Mouse (Mus musculus): ENCODE results near the gene Slc9a3r1.

Gene Slc9a3r1

DNA sequence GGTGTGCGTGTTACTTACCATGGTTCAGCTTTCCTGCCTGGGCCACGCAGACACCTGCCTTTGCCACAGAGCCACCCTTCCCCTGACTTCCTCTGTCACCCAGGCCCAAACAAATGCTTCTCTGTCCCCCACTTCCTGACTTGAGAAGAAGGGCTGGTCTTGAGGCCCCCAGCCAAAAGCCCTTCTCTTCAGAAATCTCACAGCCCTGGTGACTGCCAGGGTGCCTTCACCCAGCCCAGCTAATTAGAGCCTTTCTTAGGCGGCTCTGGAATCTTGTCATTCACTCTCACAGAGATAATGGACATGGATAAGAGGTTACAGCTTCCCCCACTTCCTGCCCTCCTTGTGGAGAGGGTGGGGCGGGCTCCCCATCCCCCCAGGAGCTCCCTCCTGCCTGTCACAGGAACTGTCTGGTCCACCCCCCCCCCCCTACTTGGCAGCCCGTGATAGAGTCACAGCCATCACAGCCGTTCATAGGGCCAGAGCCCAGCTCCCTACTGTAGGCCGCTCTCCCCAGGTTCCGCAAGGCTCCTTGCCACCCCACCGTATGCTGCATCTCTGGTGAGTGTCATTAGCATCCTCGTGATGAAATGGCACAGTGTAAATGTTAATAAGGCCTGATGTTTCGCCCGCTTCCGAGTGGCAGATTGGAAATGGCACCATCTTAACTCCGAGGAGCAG lies 63.8 kb downstream of the Slc9a3r1 start:
- no peak for DNase-seq (ENCODE audit: low spot score)

DNA sequence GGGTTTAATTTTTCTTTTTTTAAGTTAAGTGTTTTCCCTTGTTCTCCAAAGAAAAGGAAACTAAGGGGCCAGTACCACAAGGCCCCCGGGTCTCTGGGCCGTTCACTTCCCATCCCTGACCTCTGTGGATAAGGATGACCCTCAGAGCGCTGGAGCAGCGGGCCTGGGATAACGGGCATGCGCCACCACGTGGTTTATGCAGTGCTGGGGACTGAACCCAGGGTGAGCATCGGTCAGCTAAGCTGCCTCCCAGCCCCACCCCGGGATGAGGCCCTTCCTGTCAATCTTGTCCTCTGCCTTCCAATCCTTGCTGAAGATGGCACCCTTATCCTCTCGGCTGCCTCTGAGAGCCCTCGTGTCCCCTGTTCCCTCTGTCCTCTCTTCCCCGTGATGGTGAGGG lies 64.5 kb downstream of the Slc9a3r1 start:
- DNase-seq (ENCODE audit: low spot score): peak; percentile 69

DNA sequence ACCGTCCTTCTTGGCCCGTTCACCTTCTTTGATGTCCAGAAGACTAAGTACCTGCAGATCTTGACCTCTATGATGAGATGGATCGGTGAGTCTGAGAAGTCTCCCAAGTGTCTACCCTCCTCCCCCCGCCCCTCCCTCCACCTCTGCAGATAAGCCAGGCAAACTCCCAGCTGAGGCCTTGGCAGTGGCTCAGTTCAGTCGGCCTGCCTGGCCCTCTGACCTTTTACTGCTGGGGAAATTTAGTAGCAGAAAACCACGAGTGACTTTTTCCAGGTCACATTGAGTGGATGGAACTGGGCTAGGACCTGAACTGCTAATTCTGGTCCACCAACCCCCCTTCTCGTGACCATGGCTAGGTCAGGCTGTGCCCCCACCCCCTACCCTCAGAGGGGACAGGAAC lies 65.3 kb downstream of the Slc9a3r1 start:
- DNase-seq (ENCODE audit: low spot score): no peak

DNA sequence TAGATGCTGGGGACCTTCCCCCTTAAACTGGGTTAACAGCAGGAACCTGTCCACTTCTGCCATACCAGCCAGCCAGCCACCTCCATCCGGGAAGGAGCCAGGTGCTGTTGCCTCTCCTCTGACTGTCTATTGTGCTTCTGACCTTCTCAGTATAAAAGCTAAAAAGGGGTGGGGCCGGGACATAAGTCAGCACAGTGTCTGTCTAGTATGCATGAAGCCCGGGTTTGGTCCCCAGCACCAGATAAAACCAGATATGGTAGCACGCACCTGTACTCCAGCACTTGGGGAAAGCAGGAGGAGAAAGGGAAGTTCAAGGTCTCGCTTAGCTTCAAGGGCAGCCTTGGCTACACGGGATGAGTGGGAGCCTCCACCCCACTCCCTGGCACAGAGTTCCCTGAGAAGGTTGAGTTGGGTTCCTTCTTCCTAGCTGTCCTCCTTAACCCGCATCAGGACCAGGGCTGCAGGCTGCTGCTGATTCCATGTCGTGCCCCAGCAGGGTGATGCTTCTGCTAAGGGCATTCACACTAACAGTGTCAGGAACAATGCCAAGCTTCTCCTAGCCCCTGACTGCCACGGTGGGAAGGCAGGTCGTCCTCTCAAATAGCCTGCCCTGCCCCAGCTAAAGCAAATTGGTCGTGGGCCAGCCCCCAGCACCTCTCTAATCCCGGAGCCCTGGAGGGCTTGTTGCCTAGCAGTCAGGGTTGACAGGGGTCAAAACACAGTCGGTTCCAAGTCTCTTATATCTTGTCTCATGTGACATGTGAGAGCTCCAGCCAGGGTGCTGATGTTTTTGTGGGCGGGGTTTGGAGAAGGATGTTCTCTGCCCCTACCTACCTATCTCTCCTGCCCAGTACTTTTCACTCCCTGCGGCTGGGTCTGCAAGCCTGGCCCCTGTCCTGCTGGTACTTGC lies 66.1 kb downstream of the Slc9a3r1 start:
- no peak for DNase-seq (ENCODE audit: low spot score)
